Mouse (Mus musculus): ENCODE measurements around the gene Tgfbr3.
"Not testable (repeated sequence)": the region's sequence is repeated elsewhere in the genome, so short reads cannot be mapped to it uniquely, and the experiment has no call there.

The Tgfbr3 gene

DNA sequence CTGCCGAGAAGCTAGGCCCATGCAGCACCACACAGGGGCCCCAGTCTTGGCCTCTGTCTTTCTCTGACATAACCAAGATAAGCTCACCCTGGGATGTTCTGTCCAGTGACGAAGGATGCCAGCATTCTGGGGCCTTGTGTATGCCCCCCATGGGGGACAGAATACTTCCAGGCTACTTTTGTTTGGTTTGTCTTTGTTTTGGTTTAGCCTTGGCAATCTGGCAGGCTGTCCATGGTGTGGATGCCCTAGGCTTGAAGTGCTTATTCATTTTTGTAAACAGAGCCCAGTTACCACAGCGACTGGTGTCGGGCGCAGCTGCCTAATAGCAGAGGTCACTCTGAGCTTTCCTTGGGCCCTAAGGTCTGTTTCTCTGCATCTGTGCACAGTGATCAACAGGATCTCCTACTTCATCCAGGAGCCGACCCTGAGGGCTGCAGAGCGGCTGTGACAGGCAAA, 51.4 kb downstream of the Tgfbr3 start:
- DNase-seq: peak; percentile 82

DNA sequence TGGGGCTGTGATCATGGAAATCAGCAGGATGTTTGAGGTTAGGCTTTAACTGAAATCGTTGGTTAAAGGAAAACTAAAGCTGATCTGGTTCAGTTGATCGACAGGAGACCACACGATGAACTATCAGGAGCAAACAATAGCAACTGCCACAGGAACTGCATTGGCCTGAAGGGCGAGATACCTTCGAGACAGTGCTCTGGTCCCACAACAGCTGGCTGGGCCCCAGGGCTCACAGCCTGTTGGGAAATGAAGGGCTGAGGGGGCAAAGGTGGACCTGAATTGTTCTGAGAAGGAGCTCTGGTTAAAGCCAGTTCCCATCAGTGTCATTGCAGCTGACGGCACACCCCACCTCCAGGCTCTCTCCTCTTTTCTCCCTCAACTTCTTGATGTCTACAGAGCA, 52.5 kb downstream of the Tgfbr3 start:
- no peak for DNase-seq

GRCm38 (mm10) chr5:107236039-107236438, 53.4 kb downstream of the Tgfbr3 start:
- DNase-seq: no peak

- DNase-seq: peak; percentile 43
These were observed 55.8 kb downstream of the Tgfbr3 start for GRCm38 (mm10) chr5:107233366-107234354.

GRCm38 (mm10) chr5:107230189-107230588, 59.2 kb downstream of the Tgfbr3 start:
- DNase-seq: no peak

GRCm38 (mm10) chr5:107229037-107229436, 60.4 kb downstream of the Tgfbr3 start:
- no peak for DNase-seq

DNA sequence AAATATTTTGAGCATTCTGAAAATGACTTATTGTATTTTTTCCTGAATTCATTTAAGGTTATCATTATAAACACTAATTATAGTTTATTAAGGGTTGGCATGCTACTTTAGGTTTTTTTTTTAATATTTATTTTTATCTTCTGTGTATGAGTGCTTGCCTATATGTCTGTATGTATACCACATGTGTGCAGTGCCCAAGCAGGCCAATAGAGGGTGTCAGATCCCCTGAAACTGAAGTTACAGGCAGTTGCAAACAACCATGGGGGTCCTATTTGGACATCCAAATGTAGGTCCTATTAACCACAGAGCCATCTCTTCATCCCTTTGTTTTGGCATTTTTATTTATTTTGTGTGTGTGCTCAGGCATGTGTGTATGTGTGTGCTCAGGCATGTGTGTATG, 61.8 kb downstream of the Tgfbr3 start:
- DNase-seq: no peak

DNA sequence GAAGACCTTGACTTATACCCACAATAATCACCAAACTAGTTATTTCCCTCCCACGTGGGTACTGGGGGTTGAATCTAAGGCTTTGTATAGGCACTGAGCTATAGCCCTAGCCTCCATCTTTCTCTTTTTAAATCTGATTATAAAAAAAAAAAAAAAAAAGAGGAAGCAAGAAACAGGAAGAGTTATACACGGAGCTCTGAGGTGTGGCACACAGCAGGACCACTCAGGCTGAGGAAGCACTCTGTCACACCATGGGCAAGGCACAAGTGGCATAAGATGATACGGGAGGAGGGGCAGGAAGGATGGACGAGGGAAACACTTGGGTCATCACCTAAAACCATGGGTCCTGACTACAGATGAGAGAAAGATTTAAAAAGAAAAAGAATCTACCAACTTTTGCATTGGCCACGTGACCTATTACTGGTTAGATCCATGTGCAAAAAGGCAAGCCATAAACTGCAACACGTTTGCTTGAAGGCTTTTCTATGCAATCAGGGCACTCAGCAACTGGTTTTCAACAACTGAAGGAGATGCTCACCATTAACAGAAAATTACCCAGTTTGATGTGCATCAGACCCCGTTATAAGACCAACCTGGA, 64.5 kb downstream of the Tgfbr3 start:
- DNase-seq: no peak

DNA sequence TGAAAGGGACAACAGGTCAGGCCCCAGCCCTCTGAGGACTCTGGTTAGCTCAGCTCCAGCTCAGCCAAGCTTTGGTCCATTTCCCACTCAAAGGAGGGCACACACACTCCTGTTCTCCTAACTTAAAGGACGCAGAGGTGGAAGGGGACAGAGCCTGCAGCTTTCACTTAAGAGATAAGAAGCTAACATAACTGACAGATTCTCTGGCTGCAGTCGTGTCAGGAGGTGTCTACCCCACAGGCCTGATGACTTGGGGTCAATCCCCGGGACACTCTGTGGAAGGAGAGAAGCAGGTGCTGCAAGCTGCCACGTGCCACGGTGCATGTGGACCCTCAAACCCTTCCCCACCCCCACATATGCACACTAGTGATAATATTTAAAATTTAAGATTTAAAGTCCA, 65.3 kb downstream of the Tgfbr3 start:
- DNase-seq: no peak

- not testable (repeated sequence) for DNase-seq
These were observed 65.9 kb downstream of the Tgfbr3 start for GRCm38 (mm10) chr5:107223483-107223882.

- peak; percentile 71 for DNase-seq
These were observed 66.4 kb downstream of the Tgfbr3 start for GRCm38 (mm10) chr5:107223029-107223428.

- no peak for DNase-seq
These were observed 66.8 kb downstream of the Tgfbr3 start for GRCm38 (mm10) chr5:107222670-107223005.

DNA sequence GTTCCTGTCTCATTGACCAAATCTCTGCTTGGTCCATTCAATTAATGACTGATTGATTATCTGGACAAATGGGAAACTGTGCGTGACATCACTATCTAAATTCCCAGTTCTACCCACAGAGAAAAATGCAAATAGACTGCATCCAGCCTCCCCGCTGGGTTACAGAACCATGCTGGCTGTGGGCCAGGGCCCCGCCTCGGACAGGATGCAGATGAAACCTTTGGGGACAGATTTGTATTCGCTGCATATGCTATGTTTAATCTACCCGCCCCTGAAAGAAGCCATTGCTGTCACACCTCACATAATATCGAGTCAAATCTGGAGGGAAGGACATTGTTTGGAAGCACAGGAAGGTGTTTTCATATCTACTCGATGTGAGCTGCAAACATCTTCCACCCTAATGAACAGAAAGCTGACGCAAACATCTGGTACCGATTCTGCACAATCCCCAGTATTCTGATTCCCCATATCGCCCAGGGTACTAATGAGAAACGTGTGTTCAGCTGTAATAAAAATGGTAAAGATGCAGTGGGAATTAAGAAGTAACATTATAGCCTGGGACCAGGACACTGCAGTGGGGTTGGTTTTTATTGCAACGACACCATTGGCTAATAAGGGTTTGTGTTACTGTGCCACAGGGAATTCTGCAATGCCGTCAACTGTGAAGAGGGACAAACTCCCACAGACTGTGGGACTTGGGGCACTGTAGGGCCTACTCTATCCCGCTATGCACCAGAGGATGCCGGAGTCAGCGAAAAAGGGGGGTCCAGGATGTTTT, 67.3 kb downstream of the Tgfbr3 start:
- peak; percentile 68 for DNase-seq

DNA sequence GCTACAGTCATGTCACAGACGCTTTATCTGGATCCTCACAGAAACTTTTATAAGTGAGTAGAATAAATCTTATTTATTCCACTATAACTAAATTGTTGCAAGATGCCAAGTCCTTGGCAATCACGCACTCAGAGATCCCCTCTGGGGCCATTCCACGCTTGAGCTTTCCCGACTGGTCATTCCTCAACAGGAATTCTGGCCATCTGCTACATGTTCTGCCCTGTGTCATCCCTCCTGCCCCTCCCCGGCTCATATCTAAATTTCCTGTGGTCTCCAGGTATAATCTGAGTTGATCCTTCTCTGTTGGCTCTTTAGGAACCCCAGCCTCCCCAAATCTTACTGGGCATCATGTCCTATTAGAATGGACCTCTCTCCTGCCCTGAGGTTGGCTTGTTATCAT, 68.5 kb downstream of the Tgfbr3 start:
- no peak for DNase-seq

DNA sequence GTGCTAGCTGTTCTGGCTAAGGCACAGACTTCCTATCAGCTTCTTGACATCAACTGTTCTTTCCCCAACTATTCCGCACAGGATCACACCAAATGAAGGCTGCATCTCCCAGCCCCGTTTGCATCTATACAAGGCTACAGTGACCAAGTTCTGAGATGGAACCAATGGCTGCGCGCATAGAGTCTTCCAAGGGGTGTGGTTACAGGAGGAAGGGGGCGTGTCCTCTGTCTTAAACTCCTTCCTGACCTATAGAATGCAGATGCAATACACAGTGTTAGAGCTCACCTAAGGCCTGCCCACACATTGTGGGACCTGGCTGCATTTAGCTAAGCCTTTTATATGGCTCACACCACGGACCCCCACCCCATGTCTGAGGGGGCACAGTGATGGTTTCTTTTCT, 69.5 kb downstream of the Tgfbr3 start:
- DNase-seq: no peak

DNA sequence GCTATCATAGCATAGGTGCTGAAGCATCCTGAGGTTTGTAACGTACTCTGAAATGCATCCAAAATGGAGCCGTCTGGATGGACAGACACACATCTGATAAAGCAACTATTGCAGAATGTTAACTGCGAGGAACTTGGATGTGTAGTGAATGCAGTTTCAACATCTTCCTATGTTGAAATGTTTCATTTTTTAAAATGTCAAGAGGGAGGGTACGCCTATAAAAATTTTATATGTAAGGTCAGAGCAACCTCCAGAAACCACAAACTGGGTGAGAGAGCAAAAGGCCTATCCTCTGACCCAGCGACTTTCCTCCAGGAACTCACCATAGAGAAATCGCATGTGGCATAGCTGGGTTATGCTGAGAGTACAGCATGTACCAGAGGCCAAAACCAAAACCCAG, 70.1 kb downstream of the Tgfbr3 start:
- no peak for DNase-seq

DNA sequence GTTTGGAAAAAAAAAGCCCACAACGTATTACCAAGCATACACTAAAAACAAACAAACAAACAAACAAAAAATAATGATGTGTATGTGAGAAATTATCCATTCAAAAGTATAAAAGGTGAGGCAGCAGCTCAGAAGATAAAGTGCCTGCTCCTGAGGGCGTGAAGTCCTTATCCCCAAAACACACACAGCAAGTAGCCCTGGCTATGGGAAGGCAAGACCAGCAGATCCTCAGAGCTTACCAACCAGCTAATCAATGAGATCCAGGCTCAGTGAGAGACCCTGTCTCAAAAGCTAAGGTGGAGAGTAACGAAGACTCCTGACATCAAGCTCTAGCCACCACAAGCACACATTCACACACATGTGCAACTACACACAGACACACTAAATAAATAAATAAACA, 70.8 kb downstream of the Tgfbr3 start:
- DNase-seq: no peak

- DNase-seq: no peak
These were observed 72.3 kb downstream of the Tgfbr3 start for GRCm38 (mm10) chr5:107217139-107217538.

- DNase-seq: no peak
These were observed 75.9 kb downstream of the Tgfbr3 start for GRCm38 (mm10) chr5:107213373-107214132.

DNA sequence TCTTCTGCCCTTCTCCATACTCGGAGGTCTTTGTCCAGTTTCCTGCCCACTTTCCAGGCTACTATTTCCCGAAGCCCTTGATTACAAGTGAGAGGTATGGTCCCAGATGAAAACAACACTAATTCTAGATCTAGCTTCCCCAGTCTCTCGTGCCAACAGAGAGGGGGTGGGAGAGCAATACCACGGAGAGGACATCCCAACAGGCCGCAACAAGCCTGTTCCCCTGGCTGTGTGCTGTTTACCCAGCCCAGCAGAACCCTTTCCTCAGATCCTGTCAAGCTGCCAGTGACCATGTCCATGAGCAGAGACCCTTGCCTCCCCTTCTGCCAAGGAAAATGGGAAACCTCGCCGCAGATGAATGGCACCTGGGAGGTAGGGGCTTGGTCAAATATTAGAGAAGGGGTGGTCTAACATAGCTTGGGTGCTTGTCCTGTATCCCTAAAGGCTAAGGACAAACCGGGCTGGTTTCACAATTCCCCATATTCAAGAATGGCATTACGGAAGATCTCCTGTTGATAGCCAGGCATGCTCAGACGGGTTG, 77.5 kb downstream of the Tgfbr3 start:
- DNase-seq: no peak

DNA sequence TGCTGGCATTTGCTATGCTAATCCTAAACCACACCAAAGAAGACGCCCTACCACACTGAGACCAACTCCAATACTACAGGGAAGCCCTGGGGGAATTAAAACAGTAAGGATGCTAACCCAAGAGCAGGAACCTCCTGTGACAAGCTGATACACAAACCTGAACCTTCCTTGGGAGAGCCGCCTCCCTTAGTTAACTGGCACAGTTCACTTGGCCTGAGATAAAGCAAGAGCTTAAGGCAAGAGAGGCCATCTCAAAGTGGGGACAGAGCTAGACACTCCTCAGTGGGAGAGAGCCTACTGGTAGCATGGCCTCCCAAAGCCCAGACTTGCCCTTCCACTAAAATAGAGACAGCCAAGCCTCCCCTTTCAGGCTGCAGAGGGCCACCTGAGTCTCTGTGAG, 79.4 kb downstream of the Tgfbr3 start:
- DNase-seq: no peak

- no peak for DNase-seq
These were observed 81.5 kb downstream of the Tgfbr3 start for GRCm38 (mm10) chr5:107207911-107208310.

Data from lung, postnatal 36 days (tissue).